Mouse (Mus musculus) bone marrow, adult 2 months (tissue): ENCODE measurements at regions not wholly inside any gene's neighbourhood (a gene's known extent, or its start where the extent isn't known, plus 50 kb on each side); places are given as distances from the start of the nearest gene placed in this dataset.

Source experiments
- H3K27ac ChIP-seq: fragments of 200-500 bp; 2 replicates; pipeline ENCODE4 v1.5.1; 2012; ENCODE audit warnings: low read depth, mild to moderate bottlenecking, control low read depth, inconsistent platforms, low read length; ENCODE audit not compliant: control insufficient read depth, poor library complexity, insufficient read depth
- H3K4me1 ChIP-seq: fragments of 200-500 bp; 2 replicates; pipeline ENCODE4 v1.6.1; 2011; ENCODE audit warnings: low read length; ENCODE audit not compliant: control insufficient read depth, insufficient read depth
- H3K4me3 ChIP-seq: fragments of 200-500 bp; replicated peaks from 2 replicates; pipeline ENCODE3; 2011; ENCODE audit warnings: mild to moderate bottlenecking, low read depth, low read length, control low read depth; ENCODE audit not compliant: control insufficient read depth
- CTCF ChIP-seq: fragments of 200-500 bp; IDR thresholded peaks from 2 replicates; pipeline ENCODE4 v1.5.1; 2011; ENCODE audit warnings: low read length, control low read depth; ENCODE audit not compliant: control insufficient read depth, insufficient read depth
- POLR2A ChIP-seq: fragments of 200-500 bp; IDR thresholded peaks from 2 replicates; pipeline ENCODE4 v1.6.1; 2011; ENCODE audit warnings: low read depth, mild to moderate bottlenecking, control low read depth, low read length, borderline replicate concordance; ENCODE audit not compliant: control insufficient read depth
- WGBS: fragments of 180-500 bp; shearing (Covaris S2); methylation state at CpG from one replicate; pipeline ENCODE4 v1.1.7; 2018; 5-methylcytosine and 5-hydroxymethylcytosine counted together

GRCm38 (mm10) chr1:73758110-73759061 is 365.9 kb downstream of the Tns1 start:
- WGBS: 59% methylated on average over 11 of the region's 11 CpGs

DNA sequence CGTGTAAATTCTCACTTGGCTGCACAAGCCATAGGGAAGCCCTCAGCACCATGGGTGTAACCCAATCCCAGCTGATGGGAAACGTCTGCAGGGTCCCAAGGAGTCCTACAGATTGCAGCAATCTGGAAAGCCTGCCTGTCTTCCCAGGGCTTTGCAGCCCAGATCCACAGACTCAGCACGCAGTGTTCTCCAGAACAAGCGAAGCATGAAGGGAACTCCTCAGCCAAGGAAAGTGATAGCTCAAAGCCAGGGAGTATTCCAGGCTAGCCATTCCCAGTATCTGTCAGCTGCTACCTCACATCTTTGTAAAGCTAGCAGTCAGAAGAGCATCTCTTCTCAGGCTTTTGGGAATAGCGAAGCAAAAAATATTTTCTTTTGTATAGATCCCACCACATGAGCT is 368.5 kb downstream of the Tns1 start:
- Histone ChIP-seq H3K4me3 (no peak overlapping the region), H3K4me1 (no peaks in the 10 kb centered on the region; the same call in 1 of the 2 replicates), H3K27ac (no peak overlapping the region)
- TF ChIP-seq CTCF: no peak
- TF ChIP-seq POLR2A: no peak
- WGBS: 73% methylated on average over 5 of the region's 5 CpGs

More at GRCm38 (mm10) chr1:73758110-73759061, 365.9 kb downstream of the Tns1 start:
- no peak overlapping the region for H3K4me3 ChIP-seq
- no peak overlapping the region for H3K27ac ChIP-seq
- H3K4me1 ChIP-seq: no peaks in the 10 kb centered on the region
- TF ChIP-seq POLR2A (no peak), CTCF (no peak)

- Histone ChIP-seq H3K4me3 (no peak overlapping the region), H3K4me1 (no peaks in the 10 kb centered on the region; the same call in 1 of the 2 replicates), H3K27ac (no peak overlapping the region)
- no peak for TF ChIP-seq POLR2A
- no peak for TF ChIP-seq CTCF
- WGBS: 65% methylated on average over 2 of the region's 2 CpGs
Observed at GRCm38 (mm10) chr1:73754928-73755327, 369.3 kb downstream of the Tns1 start.

DNA sequence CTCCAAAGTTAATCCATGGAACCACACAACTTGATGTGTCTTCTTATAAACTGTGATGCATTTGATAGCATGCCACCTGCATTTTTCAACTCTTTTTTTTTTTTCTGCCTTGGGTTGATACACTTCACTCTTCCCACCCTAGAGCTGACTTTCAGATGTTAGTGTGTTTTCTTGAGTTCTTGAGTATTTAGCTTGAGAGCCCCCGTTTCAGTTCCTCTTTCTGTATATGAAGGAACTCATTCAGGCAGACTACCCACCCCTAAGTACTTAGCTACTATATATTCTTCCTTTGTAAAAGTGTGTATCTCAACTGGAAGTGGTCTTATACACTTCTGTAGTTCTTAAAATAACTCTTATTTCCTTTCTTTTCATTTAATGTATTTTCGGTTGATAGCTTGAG is 371.1 kb downstream of the Tns1 start:
- TF ChIP-seq POLR2A (no peak), CTCF (no peak)
- Histone ChIP-seq H3K4me3 (no peak overlapping the region), H3K4me1 (no peaks in the 10 kb centered on the region; the same call in 1 of the 2 replicates), H3K27ac (no peak overlapping the region)
- WGBS: 5% methylated on average over 2 of the region's 2 CpGs

- no peak overlapping the region for H3K4me3 ChIP-seq
- H3K4me1 ChIP-seq: no peaks in the 10 kb centered on the region; the same call in 1 of the 2 replicates
- no peak overlapping the region for H3K27ac ChIP-seq
- TF ChIP-seq POLR2A (no peak), CTCF (no peak)
Observed at GRCm38 (mm10) chr1:73748702-73749101, 375.5 kb downstream of the Tns1 start.

DNA sequence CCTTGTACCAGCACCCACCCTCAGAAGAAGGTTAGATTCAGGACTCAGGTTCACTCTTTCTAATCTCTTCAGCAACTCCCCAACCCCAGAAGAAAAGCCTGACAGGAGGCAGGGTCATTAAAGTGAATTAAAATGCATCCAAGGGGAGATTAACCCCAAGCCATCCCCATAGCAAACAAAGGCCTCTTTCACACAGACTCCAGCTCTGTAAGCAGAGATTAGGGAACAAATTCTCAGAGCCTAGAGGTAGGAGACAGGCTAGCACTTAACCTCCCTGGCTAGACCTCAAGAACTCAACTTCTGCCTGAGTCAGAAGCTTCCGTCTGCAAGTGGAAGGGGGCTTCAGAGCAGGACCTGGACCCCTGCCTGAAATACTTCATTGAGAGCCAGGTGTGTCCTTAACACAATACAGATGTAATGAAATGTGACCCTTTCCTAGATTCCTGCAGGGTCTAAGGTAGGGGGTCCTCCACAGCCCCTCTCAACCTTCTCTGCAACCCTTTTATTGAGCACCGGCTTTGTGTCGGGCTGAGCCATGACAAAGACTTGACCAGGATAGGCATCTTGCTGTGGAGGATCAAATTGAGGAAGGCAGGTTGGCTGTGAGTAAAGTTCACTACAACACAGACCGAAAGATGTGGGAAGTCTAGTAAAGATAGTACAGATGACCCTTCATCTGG is 379.6 kb downstream of the Tns1 start:
- TF ChIP-seq POLR2A: no peak
- no peak for TF ChIP-seq CTCF
- Histone ChIP-seq H3K4me3 (no peak overlapping the region), H3K4me1 (no peaks in the 10 kb centered on the region), H3K27ac (no peak overlapping the region)
- WGBS: 86% methylated on average over 4 of the region's 4 CpGs

GRCm38 (mm10) chr1:73743737-73744554 is 380.3 kb downstream of the Tns1 start:
- no peak for TF ChIP-seq CTCF
- no peak for TF ChIP-seq POLR2A
- H3K4me1 ChIP-seq: no peaks in the 10 kb centered on the region
- no peak overlapping the region for H3K27ac ChIP-seq
- H3K4me3 ChIP-seq: no peak overlapping the region
- 38% methylated on average over 6 of the region's 6 CpGs for WGBS

GRCm38 (mm10) chr1:73737083-73737482 is 387.2 kb downstream of the Tns1 start:
- Histone ChIP-seq H3K4me3 (no peak overlapping the region), H3K4me1 (no peaks in the 10 kb centered on the region), H3K27ac (no peak overlapping the region)
- no peak for TF ChIP-seq POLR2A
- TF ChIP-seq CTCF: no peak
